Mouse (Mus musculus): ENCODE data around the gene Ccer2.

GRCm38 (mm10) chr7:28789235-28789634 is 33.3 kb downstream of the Ccer2 start:
- TF ChIP-seq CTCF (IDR thresholded peaks at IDR 0.05; ENCODE audit: extremely low read depth, insufficient read depth, low read length): no peak
- TF ChIP-seq POLR2A (IDR thresholded peaks at IDR 0.05; ENCODE audit: extremely low read depth, insufficient read depth, low read length): no peak

Measured in cortical plate, adult 2 months (tissue).